Mouse (Mus musculus) brain, embryonic 14.5 days (tissue): ENCODE measurements around the gene Pus1. TPM values are rescaled to one million over a fixed set of nuclear protein-coding genes. Genes with fewer than 3 reads are reported as not detected.

Source experiments
- DNase-seq: peaks from one replicate; pipeline ENCODE4 v3.0.0-alpha.2; 2011; ENCODE audit warnings: low read depth
- CTCF ChIP-seq: fragments of 200-500 bp; IDR thresholded peaks from 2 replicates; pipeline ENCODE4 v1.5.1; 2012; ENCODE audit warnings: inconsistent platforms, mild to moderate bottlenecking, moderate library complexity, borderline replicate concordance; ENCODE audit not compliant: insufficient read depth, insufficient read length; ENCODE audit errors: extremely low read depth
- POLR2A ChIP-seq: fragments of 200-500 bp; IDR thresholded peaks from 2 replicates; pipeline ENCODE4 v1.6.1; 2012; ENCODE audit warnings: mild to moderate bottlenecking, inconsistent platforms, borderline replicate concordance; ENCODE audit not compliant: poor library complexity, insufficient read depth, insufficient read length, severe bottlenecking; ENCODE audit errors: extremely low read depth
- polyA plus RNA-seq: library from polyadenylated mRNA; depleted of rRNA; stranded (reverse); fragments of >200 nt; gene quantifications from 2 replicates; pipeline ENCODE4 v1.2.3, GENCODE M21; 2012

Gene Pus1
- polyA plus RNA-seq, 1 experiment: 20.6 TPM

DNA sequence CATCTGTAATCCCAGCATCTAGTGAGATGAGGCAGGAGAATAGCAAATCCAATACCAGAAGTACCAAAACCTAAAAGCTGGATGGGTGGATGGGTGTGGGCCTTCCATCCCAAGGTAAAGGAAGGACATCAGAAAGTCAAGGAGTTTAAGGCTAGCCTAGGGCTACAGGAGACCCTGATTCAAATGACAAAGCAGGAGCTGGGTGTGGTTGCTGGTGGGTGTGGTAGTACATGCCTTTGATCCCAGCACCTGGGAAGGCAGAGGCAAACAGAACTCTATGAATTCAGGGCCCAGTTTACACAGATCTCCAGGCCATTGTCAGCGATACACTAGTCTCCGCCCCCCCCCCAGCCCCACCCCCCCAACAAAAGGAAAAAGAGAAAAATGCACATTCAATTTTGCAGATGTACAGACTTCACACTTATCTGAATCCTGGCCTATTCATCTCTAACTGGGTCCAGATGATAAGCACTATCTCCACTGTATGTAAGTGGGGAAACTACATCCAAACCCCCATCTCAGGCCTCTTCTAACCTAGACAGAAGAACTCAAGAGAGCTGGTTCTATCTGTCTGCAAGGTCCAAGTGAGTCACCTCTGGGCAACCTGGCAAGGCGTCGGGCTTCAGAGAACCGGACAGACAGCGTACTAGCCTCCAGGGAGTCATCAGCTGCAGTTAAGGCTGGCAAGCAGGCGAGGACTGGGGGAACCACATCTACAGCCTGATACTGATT is 23.7 kb upstream of the Pus1 start:
- no peak for DNase-seq
- no peak for TF ChIP-seq POLR2A
- no peak for TF ChIP-seq CTCF

GRCm38 (mm10) chr5:110802809-110803208 is 22.4 kb upstream of the Pus1 start:
- TF ChIP-seq CTCF (no peak), POLR2A (no peak)
- DNase-seq: no peak

GRCm38 (mm10) chr5:110802186-110802585 is 21.7 kb upstream of the Pus1 start:
- no peak for DNase-seq
- TF ChIP-seq POLR2A (no peak), CTCF (no peak)

GRCm38 (mm10) chr5:110801036-110801624 is 20.7 kb upstream of the Pus1 start:
- TF ChIP-seq CTCF: no peak
- no peak for TF ChIP-seq POLR2A

DNA sequence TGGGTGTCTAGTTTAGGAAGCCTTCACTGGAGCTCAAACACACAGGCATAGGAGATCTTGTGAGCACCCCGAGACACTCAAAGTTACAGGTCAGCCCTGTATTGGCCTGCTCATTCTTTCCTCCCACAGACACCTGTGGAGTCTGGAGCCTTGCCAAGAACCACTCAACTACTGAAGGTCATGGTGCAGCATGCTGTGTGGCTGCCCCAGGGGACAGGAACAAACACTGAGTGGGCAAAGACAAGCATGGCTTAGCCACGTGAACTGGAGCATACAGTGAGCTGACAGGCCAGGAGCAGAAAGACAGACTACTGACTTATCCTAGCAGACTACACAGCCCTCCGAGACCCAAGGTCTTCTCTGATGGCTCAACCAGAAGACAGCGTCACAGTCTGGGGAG is 17.2 kb upstream of the Pus1 start:
- DNase-seq: peak; percentile 8
- TF ChIP-seq CTCF: no peak
- TF ChIP-seq POLR2A: no peak

More at GRCm38 (mm10) chr5:110801036-110801624, 20.7 kb upstream of the Pus1 start:
- no peak for DNase-seq

DNA sequence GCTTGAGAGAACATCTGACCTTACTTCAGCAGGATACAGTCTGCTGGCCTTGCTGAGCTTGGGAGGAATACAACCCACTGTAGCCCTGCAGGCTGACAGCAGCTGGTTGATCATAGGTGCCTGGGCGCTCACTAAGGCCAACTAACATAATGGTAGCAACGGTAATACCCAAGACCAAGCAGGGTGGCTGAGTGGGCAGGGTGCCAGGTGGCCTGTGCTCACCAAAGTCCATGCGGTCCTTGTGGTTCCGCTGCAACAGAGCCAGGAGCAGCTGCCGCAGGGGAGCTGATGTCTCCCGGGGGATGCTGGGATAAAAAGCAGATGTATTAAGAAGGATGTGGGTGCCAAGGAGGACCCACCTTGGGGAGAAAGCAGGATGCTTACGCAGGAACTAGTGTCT is 13.9 kb upstream of the Pus1 start:
- TF ChIP-seq CTCF (no peak), POLR2A (no peak)

DNA sequence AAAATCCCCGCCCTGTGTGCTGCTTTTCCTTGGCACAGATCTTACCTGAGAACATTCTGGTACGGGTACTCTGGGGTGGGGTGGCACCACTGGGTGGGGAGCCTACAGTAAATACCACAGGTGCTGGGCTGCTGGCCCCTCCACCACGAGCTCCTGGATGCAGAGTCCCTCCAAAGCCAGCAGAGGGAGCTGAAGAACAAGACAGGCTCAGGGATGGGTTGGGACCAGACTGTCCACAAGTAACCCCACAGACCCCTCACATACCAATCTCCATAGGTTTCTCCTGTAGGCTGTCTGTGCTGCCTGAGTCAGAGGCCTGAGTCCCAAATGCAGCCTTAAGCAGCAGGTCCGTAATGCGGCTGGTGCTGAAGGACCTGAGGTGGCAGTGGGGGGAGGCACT is 8.2 kb upstream of the Pus1 start:
- DNase-seq: peak; percentile 66
- TF ChIP-seq CTCF (peak; percentile 79), POLR2A (no peak)

More for the DNA sequence above, 13.9 kb upstream of the Pus1 start:
- DNase-seq: no peak

DNA sequence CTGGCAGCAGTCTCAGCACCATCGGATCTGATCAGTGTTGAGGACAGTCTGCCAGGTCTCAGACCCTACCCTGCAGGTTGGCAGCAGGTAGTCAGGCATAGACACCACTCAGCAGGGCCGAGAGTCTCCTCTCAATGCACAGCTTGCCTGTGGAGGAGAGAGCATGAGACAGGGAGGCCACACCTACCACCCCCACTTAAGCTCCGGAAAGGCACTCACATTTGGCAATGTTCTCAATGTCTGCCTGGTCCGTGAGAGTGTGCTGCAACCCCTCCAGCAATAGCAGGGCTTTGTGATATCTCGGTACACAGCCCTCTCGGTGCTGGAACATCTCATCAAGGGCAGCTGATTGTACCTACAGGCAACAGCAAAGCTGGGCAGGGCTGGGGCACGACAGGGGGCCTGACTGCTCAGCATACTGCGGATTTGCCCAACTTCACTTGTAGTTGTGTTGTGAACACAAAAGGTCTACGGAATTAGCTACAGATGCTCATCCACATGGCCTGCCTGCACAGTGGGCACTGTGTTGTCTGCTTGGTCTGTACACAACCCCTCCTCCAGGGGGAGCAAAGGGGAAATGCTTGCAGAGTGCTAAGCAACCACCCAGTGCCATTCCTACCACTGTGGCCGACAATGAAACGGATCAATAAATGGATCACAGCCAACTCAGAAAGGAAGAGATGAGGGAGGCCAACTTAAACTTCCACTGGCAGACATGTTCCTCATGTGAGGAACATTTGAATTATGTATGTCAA is 5.8 kb upstream of the Pus1 start:
- TF ChIP-seq POLR2A: no peak
- TF ChIP-seq CTCF: peak; percentile 19; the same call in 1 of the 2 replicates
- no peak for DNase-seq

- DNase-seq: no peak
- TF ChIP-seq POLR2A (no peak), CTCF (no peak)
These were observed 2.7 kb upstream of the Pus1 start for GRCm38 (mm10) chr5:110783150-110783549.

DNA sequence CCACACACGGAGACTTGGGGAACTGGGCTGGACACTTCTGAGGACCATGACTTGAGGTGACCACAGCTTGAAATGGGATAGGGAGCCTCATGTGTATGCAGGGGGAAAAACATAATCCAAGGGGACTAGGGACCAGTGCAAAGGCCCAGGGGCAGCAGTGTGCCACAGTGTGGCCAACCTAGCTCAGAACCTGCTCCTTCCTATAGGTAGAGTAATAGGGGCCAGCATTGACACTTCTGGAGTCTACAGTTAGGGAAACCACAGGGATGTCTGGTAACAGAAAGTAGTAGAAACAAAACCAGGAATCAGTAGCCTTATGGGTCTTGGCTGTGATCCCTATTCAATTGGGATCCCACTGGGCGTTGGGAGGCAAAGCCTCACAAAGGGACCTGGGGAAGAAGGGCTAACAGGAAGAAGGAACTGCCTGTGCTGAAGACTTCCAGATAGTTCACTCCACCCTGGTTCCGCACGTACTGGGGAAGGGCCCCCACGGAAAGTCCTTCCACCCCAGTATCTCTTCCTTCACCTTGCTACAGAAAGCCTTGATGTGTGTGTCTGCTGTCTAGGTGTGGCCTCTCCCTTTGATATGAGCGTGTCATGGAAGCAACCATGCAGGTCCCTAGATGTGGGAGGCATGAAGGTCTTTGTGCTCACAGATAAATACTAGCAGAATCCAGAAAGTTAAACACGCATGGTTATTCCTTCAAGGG is 1.2 kb upstream of the Pus1 start:
- no peak for TF ChIP-seq CTCF
- TF ChIP-seq POLR2A: no peak

DNA sequence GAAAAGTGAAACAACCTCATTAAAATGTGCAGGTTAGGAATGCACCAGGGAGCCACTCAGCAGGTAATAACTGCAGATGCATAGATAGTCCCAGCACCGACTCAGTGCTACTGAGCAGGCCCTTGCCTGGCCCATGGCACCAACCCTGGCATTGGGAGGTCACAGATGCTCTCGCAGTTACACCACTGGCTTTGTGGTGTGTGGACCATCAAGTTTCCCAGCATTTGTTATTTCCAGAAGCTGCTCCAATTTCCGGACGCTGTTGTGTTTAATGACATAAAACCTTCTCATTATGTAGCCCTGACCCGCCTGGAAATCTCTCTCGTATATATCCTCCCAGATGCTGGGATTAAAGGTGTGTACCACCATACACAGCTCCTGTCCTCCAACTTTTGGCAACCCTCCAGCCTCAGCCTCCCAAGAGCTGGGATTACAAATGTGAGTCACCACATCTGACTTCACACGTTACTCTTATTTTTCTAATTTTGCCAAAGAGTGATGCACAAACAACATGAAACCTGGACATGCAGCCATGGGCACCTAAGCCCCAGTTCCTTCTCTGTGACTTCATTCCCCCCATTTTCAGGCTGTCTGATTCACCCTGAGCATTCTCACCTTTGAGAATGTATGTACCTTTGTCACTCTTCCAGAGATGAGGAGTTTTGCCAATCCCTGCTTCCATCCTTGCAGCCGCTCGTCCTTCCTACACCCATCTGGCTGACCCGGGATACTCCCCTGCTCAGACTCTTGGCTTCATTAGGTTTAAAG is 486 bp upstream of the Pus1 start:
- TF ChIP-seq POLR2A: no peak
- TF ChIP-seq CTCF: no peak
- peak; percentile 12 for DNase-seq

More for the DNA sequence above, 1.2 kb upstream of the Pus1 start:
- DNase-seq: no peak
